Mouse (Mus musculus) cerebral cortex, adult 2 months (tissue): ENCODE data around the gene Med21.

Experiments used
- WGBS: fragments of 180-500 bp; shearing (Covaris S2); methylation state at CpG from one replicate; pipeline ENCODE4 v1.1.7; 2018; 5-methylcytosine and 5-hydroxymethylcytosine counted together

Gene Med21

GRCm38 (mm10) chr6:146642276-146643183, at the start of gene Med21, which contains the start of gene Tm7sf3:
Gene Med21 (plus strand): TSS chr6:146642547.
Gene Tm7sf3 (minus strand): TSS chr6:146642824.
- under 1% methylated on average over 60 of the region's 60 CpGs for WGBS

DNA sequence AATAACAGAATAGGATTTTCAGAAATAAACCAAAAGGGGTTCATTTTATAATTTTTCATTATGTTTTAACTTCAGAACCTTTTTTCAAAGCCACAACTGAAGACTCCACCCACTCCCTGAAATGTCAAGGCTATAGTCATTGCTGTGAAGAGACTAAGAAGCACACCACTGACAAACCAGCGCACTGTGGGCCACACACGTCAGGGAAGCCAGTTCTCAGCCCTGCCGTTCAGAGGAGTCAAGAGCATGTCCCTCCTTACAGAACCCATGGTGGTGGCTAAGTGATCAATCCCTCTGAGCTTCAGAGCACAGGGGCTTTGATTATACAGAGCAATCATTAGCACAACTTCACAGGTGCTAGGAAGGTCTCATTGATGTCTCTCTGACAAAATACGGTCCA, 39.7 kb upstream of the Med21 start:
- WGBS: 60% methylated on average over 4 of the region's 4 CpGs

DNA sequence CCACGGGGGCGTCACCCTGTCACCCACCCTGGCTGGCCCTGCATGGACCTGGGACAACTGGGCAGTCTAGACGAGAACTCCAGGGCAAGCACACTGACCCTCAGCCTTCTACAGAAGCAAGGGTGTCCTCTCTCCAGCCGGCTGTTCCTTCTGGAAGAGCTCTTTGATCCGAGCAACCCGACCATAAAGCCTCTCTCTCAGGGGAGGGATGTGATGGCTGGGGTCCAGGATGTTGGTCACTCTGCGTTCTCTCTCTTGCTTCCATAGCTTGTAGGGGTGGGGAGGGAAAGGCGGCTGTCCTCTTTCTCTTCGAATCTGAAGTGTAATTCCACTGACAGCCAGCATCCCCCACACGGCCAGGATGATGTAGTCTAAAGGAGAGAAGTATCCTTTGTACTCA, 38.7 kb upstream of the Med21 start:
- WGBS: 68% methylated on average over 10 of the region's 10 CpGs

DNA sequence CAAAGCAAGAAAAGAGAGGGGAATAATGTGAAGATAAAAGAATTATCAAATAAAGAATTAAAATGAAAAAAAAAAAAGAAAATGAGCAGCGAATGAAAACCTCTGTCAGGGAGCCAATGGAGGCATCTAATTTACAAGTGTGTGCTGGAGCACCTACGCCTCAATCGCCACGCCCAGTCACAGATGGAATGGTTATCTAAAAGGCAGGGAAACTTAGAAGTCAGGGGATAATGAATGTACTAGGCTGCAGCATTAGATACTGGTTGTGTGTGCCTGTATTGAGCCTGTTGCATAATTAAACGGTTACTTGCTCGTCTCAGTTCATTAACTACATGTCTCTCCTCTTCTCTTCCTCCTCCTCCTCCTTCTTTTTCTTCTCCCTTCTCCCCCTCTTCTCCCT, 31.0 kb upstream of the Med21 start:
- WGBS: 73% methylated on average over 6 of the region's 6 CpGs

- WGBS: 92% methylated on average over 7 of the region's 7 CpGs
Measured at GRCm38 (mm10) chr6:146611897-146612296, 30.4 kb upstream of the Med21 start.

GRCm38 (mm10) chr6:146612736-146613135, 29.6 kb upstream of the Med21 start:
- 90% methylated on average over 5 of the region's 5 CpGs for WGBS

DNA sequence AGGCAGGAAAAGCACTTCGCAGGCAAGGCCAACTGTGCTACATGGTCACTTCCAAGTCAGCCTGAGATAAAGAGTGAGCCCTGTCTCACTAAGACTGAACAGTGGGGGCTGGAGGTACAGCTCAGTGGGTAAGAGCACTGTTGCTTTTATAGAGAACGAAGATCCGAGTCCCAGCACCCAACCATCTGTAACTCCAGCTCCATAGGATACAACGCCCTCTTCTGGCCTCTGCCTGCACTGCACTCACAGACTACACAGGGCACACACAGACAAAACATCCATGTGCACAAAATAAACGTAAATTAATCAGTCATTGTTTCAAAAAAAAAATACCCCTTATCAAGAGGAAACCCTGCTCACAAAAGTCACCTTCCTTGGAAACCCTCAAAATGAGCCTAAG, 28.4 kb upstream of the Med21 start:
- 91% methylated on average over 5 of the region's 5 CpGs for WGBS

GRCm38 (mm10) chr6:146614541-146614940, 27.8 kb upstream of the Med21 start:
- WGBS: 96% methylated on average over 5 of the region's 5 CpGs

GRCm38 (mm10) chr6:146615891-146616290, 26.5 kb upstream of the Med21 start:
- 92% methylated on average over 8 of the region's 8 CpGs for WGBS

DNA sequence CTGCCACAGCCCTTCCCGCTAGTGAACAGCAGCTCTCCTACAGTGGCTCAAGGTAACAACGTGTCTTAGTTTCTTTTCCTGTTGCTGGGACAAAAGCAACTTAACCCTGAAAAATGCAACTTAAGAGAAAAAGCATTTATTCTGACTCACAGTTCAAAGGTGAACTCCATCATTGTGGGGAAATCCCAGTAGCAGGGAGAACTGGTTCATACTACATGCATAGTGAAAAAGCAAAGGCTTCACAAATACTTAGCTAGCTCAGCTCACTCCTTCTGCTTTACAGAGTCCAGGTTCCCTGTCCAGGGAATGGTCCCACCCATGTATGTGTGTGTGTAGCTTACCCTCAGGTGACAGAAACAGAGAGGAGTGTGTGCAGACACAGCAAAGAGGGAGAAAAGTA, 25.7 kb upstream of the Med21 start:
- WGBS: 92% methylated on average over 2 of the region's 2 CpGs

- 58% methylated on average over 3 of the region's 3 CpGs for WGBS
Measured at GRCm38 (mm10) chr6:146628123-146628522, 14.2 kb upstream of the Med21 start.

DNA sequence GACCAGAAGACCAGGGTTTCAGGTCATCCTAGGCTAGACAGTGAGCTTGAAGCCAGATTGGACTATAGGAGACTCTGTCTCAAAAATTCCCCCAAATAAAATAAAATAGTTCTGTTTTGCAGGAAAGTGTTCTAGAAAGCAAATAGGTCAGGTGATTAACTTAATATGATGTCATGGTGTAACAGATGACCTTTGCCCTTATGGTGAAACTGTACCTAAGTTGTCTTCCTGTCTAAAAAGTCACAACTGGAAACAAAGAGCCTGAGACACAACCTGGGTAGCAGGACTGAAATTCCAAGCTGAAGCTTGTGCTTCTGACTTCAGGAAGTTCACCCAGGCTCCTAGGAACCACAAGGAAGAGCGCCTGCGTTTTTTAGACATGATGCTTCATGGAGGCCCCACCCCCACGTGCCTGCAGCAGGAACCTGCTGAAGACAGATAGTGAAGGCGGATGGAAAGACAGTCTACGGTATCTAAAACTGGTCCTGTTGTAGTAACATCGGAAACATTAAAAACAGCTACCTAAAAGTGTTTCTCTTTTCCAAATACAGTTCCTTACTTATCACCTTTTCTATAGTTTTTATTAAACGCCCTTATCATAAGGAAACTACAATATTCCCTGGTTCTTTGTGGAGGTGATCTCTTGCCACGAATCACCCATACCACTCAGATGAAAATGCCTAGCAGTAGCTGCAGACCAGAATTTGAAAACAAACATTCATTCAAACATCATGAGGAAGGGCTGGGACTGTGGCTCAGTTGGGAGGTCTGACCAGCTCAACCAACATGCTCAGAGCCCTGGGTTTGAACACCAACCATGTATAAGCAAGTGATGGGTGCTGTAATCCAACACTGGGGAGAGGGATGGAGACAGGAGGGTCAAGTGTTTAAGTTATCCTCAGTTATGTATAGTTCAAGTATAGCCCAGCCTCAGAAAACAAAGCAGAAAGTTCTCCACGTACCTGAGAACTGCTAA, 12.3 kb upstream of the Med21 start:
- 74% methylated on average over 9 of the region's 9 CpGs for WGBS

GRCm38 (mm10) chr6:146630961-146631360, 11.4 kb upstream of the Med21 start:
- 73% methylated on average over 4 of the region's 4 CpGs for WGBS

DNA sequence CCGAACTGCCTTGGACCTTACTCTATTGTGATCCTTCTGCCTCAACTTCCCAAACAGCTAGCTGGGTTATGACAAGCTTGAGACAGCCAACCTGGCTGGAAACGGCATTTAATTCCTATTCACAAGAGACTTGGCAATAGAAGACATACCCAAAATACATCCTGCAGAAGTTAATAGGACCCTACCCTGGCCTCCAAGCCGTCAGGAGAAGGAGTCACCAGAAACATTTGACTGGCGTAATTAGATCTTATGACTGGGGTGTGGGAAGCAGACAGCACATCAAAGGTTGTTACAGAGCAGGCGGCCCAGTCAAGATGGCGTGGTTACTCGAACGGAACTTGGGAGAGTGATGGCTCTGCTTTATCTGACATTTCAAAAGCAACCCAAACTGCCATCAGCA, 10.5 kb upstream of the Med21 start:
- WGBS: 81% methylated on average over 8 of the region's 8 CpGs

GRCm38 (mm10) chr6:146632403-146632802, 9.9 kb upstream of the Med21 start:
- WGBS: 85% methylated on average over 9 of the region's 9 CpGs

GRCm38 (mm10) chr6:146633097-146633496, 9.2 kb upstream of the Med21 start:
- 51% methylated on average over 8 of the region's 8 CpGs for WGBS

GRCm38 (mm10) chr6:146633629-146634014, 8.7 kb upstream of the Med21 start:
- WGBS: 6% methylated on average over 14 of the region's 14 CpGs

DNA sequence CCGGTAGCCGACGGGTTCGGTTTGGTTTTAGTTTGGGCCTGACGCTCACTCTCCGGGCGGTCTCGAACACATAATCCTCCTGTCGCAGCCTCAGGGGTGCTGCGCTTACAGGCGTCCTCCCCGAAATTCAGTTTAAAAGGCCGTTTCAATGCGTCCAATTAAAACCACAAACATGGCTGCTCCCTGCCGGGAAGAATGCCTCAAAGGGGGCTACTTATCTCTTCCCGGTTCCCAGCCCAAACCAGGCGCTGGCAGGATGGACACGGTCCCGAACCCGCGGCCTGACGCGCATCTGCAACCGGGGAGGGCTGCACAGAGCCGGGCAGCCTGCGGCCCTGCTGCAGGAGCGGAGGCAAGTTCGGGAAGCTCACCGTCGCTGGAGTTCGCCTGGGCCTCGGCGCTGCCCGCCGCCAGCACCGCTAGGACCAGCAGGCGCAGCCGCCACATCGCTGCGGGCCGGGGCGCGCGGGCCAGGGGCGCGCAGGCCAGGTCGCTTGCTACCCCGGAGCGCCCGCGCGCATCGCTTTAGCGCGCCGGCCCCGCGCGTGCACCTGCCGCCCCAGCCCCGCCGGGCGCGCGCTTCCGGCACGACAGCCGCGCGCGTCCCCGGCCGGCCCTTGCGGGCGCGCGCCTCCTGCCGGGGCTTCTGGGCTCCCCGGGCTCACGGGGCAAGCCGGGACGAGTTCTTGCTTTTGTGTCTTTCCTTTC, 8.2 kb upstream of the Med21 start:
- WGBS: 1% methylated on average over 80 of the region's 82 CpGs

DNA sequence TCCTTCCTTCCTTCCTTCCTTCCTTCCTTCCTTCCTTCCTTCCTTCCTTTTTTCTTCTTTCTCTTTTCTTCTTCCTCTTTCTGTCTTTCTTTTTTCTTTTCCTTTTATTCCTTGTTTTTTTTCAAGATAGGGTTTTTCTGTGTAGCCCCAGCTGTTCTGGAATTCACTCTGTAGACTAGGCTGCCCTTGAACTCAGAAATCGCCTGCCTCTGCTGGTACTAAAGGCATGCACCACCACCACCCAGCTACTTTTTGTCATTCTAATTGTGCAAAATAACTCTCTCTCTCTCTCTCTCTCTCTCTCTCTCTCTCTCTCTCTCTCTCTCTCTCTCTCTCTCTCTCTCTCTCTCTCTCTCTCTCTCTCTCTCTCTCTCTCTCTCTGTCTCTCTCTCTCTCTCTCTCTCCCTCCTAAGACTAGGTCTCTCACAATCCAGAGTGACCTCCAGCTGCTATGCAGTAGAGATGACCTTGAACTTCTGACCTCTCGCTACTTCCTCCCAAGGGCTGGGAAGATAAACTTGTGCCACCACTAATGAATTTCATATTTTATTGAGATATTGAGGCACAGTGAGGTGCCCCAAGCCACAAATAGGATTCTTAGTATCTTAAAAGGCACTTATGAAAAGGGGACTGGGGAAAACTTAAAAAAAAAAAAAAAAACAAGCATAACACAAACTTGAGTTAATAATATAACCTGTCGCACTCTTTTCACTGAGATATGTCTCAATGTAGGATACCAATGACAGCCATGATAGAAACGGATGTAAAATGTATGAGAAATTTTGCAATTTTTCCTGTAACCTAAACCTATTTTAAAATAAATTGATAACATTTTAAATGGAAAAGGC, 7.4 kb upstream of the Med21 start:
- 63% methylated on average over 4 of the region's 4 CpGs for WGBS

- 90% methylated on average over 5 of the region's 5 CpGs for WGBS
Measured at GRCm38 (mm10) chr6:146636482-146636881, 5.9 kb upstream of the Med21 start.
